Comparison of ENCODE assay signal across 8 mouse cellular contexts in the genomic region with DNA sequence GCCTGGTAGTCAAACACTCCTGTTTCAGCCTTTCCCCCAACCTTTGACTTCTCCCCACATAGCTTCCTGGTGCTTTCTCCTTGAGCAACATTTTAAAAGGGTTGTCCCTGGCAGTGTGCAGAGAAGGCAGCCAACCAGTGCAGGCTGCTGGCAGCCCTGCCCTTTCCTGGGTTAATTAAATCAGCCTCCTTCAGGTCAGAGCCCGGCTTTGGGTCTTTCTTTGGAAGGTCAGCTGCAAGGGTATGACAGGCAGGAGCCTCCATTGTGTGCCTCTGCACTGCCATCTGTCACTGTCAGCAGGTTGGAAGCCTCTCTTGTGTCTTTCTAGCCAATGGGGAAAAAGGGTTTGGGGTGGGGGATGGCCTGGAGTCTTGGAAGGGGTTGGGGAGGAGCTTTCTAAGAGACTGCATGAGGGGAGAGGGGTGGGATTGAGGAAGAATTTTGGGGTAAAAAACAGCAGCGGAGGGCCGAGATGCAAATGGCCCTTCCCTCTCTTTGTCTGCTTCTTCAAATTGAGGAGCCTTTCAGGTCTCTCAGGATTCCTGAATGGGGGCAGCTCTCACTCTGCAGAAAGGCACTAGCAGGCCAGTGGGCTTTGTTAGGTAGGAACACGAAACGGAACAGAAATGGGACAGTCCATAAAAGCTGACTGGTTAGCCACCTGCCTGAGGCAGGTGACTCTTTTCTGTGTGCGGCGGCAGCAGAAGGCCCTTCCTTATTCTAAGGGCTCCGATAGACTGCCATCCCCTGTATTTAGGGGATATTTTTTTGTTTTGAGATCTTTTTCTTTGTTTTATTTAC. TPM values are rescaled to one million over a fixed set of nuclear protein-coding genes. Genes with fewer than 3 reads are reported as not detected.
DNase-seq lines count a peak whose midpoint lies in the region; ATAC-seq and TF ChIP-seq lines count a peak whose summit lies in the region.

No protein-coding gene starts in this region.

- WGBS in liver, adult 2 months = 70% methylated on average over 8 of the region's 8 CpGs
- 10% methylated on average over 8 of the region's 8 CpGs for WGBS in forebrain, embryonic 10.5 days
- WGBS in kidney, embryonic 15.5 days = 20% methylated on average over 8 of the region's 8 CpGs

- H3K79me2 ChIP-seq in liver, adult 2 months (ENCODE audit: control insufficient read depth, insufficient read depth, low read length) = peaks cover 7% of the 10 kb centered on the region; the same call in 1 of the 2 replicates

- no peaks in the 10 kb centered on the region for H3K9me3 ChIP-seq in forebrain, embryonic 10.5 days
- no peaks in the 10 kb centered on the region for H3K9me3 ChIP-seq in kidney, embryonic 15.5 days (replicated peaks)

- H3K9ac ChIP-seq in liver, adult 2 months (ENCODE audit: low read depth, low read length) = peak overlapping the region; percentile 37
- H3K9ac ChIP-seq in kidney, embryonic 15.5 days = no peak overlapping the region

- H3K4me1 ChIP-seq in liver, adult 2 months (ENCODE audit: control insufficient read depth, insufficient read depth, low read length) = peaks cover 8% of the 10 kb centered on the region
- H3K4me1 ChIP-seq in forebrain, embryonic 10.5 days = peaks cover 100% of the 10 kb centered on the region
- peaks cover 60% of the 10 kb centered on the region for H3K4me1 ChIP-seq in kidney, embryonic 15.5 days

- no peak for TF ChIP-seq CTCF in liver, adult 2 months (IDR thresholded peaks at IDR 0.05; ENCODE audit: low read depth, low read length)

- peak; percentile 67 for ATAC-seq in kidney, embryonic 15.5 days (replicated peaks; ENCODE audit: low FRiP score)
- ATAC-seq in megakaryocyte, adult 5-6 weeks (ENCODE audit: poor library complexity, severe bottlenecking) = peak; percentile 49
- no peak for ATAC-seq in monocyte, adult 5-6 weeks (replicated peaks; ENCODE audit: insufficient number of reproducible peaks, low FRiP score, low TSS enrichment, poor library complexity, severe bottlenecking)
- ATAC-seq in inflammation-experienced regulatory T-cells, adult 6 months = no peak

- H3K27ac ChIP-seq in liver, adult 2 months (replicated peaks; ENCODE audit: insufficient read depth, low read depth, low read length) = peak overlapping the region; percentile 63
- peak overlapping the region; percentile 95 for H3K27ac ChIP-seq in forebrain, embryonic 10.5 days
- H3K27ac ChIP-seq in kidney, embryonic 15.5 days = peak overlapping the region; percentile 72

- TF ChIP-seq POLR2A in liver, adult 2 months (IDR thresholded peaks at IDR 0.05; ENCODE audit: extremely low read depth, insufficient read depth, low read length) = no peak

- DNase-seq in liver, adult 2 months (ENCODE audit: extremely low read depth, low read depth, low spot score) = peak; percentile 57
- DNase-seq in liver = no peak
- peak; percentile 87 for DNase-seq in forebrain, embryonic 10.5 days (ENCODE audit: extremely low spot score, low spot score)
- no peak for DNase-seq in testis, postnatal 14 days (ENCODE audit: low spot score)

- no peaks in the 10 kb centered on the region for H3K27me3 ChIP-seq in liver, adult 2 months (ENCODE audit: control insufficient read depth, insufficient read depth, low read length)
- no peaks in the 10 kb centered on the region for H3K27me3 ChIP-seq in forebrain, embryonic 10.5 days (ENCODE audit: poor library complexity, severe bottlenecking)
- no peaks in the 10 kb centered on the region for H3K27me3 ChIP-seq in kidney, embryonic 15.5 days

- peaks cover 6% of the 10 kb centered on the region; the same call in 1 of the 2 replicates for H3K36me3 ChIP-seq in liver, adult 2 months (ENCODE audit: control insufficient read depth, insufficient read depth, low read length)
- no peaks in the 10 kb centered on the region; the same call in 1 of the 2 replicates for H3K36me3 ChIP-seq in forebrain, embryonic 10.5 days (replicated peaks)
- H3K36me3 ChIP-seq in kidney, embryonic 15.5 days = no peaks in the 10 kb centered on the region

- no peak overlapping the region; the same call in 1 of the 2 replicates for H3K4me3 ChIP-seq in liver, adult 2 months (ENCODE audit: insufficient read depth, low read depth, low read length)
- peak overlapping the region; percentile 45 for H3K4me3 ChIP-seq in forebrain, embryonic 10.5 days
- H3K4me3 ChIP-seq in kidney, embryonic 15.5 days (replicated peaks) = no peak overlapping the region

- H3K4me2 ChIP-seq in kidney, embryonic 15.5 days = peak overlapping the region; percentile 31; the same call in 1 of the 2 replicates

RNA-seq across cellular contexts. Expression of a gene that starts 6.4 kb away (rescaled TPM):
- 18.1 and 18.4 TPM in 2 replicates for total RNA-seq in liver, adult 2 months (2014; rRNA removed)
- polyA plus RNA-seq in liver, adult 2 months (2012; rRNA removed) = 2.3 and 2.9 TPM in 2 replicates
- polyA plus RNA-seq in forebrain, embryonic 10.5 days (2016; fragmentation: Nextera tagmentation; extraction: Ambion mirVana) = 56.4 and 58.7 TPM in 2 replicates
- polyA plus RNA-seq in kidney, embryonic 15.5 days (2015; fragmentation: Nextera tagmentation; extraction: Ambion mirVana) = 23.8 and 24.5 TPM in 2 replicates
- 8.1 and 9.0 TPM in 2 replicates for total RNA-seq in megakaryocyte, adult 5-6 weeks (2015)
- 16.0 and 19.3 TPM in 2 replicates for total RNA-seq in megakaryocyte, adult 5-6 weeks (2017)
- total RNA-seq in monocyte, adult 5-6 weeks (2017) = 13.1 to 24.4 TPM (median 16.6 TPM) in 3 replicates
- polyA plus RNA-seq in inflammation-experienced regulatory T-cells, adult 6 months (2017; shearing (Covaris generic)) = 10 to 100 TPM in 1 of 3 experiments, 1 to 10 TPM in 2; 6.4 to 12.7 (median 6.6) TPM

Comparison
In these comparisons a context has a peak if more than half of its experiments do, and no peak if none do; other contexts are left out.
1. DNase-seq: peak in liver, adult 2 months (single experiment) and forebrain, embryonic 10.5 days (single experiment); none in liver (single experiment) and testis, postnatal 14 days (single experiment).
2. ATAC-seq: peak in kidney, embryonic 15.5 days (single experiment) and megakaryocyte, adult 5-6 weeks (single experiment); none in monocyte, adult 5-6 weeks (single experiment) and inflammation-experienced regulatory T-cells, adult 6 months (single experiment).
3. Peak in every context shown above with its lines, with median percentiles within 50 percentile points of each other: H3K27ac ChIP-seq.